Mouse (Mus musculus) left cerebral cortex, adult 11 months (tissue): Measurements from ENCODE around the gene Mrpl58.

ENCODE experiments used
- DNase-seq: peaks from one replicate; pipeline ENCODE4 v3.0.0; 2022; ENCODE audit warnings: low spot score

Mrpl58 gene

GRCm38 (mm10) chr11:115460976-115461375, 57.4 kb downstream of the Mrpl58 start:
- DNase-seq = no peak

DNA sequence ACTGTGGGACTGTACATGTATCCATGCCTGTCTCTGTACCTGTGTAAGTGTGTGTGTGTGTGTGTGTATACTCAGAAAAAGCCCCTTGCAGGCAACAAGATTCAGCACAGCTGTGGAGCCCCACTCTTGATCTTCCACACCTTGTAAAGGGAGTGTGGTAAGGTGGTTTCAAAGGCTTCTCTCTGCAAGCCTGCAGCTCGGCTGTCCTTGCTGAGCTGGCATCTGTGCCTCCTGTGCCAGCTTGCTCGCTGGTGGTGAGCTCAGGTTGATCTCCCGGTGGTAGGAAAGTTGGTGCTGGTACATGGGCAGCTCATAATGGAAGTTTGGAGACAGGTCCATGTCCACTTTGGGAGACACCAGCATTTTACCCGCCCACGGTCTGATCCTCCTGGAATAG, 58.3 kb downstream of the Mrpl58 start:
- no peak for DNase-seq
